Comparison of ENCODE assay signal across 20 mouse cellular contexts in genomic region chr16:5311456-5311855, GRCm38 (mm10). TPM values are rescaled to one million over a fixed set of nuclear protein-coding genes. Genes with fewer than 3 reads are reported as not detected.
DNase-seq lines count a peak whose midpoint lies in the region.
"Had no signal": no experiment of that assay in that cellular context is flagged by ENCODE, and none has a peak within 500 bp of the region (broad histone marks: within the 10 kb centered on the region; RNA-seq: fewer than 3 reads in every experiment).

No protein-coding gene starts in this region.

- H3K36me3 ChIP-seq in heart, embryonic 10.5 days: no peaks in the 10 kb centered on the region
- H3K36me3 ChIP-seq: embryonic facial prominence, embryonic 13.5 days; embryonic facial prominence, embryonic 15.5 days; forebrain, embryonic 10.5 days; forebrain, embryonic 12.5 days; G1E had no signal

- H3K4me3 ChIP-seq in heart, embryonic 10.5 days: no peak overlapping the region
- H3K4me3 ChIP-seq: embryonic facial prominence, embryonic 13.5 days; embryonic facial prominence, embryonic 15.5 days; erythroblast, embryonic 14.5 days; forebrain, embryonic 10.5 days; forebrain, embryonic 12.5 days had no signal

- H3K27me3 ChIP-seq in heart, embryonic 10.5 days (ENCODE audit: insufficient read depth, poor library complexity, severe bottlenecking): peaks cover 36% of the 10 kb centered on the region

- no peaks in the 10 kb centered on the region for H3K9me3 ChIP-seq in heart, embryonic 10.5 days
- H3K9me3 ChIP-seq: embryonic facial prominence, embryonic 13.5 days; embryonic facial prominence, embryonic 15.5 days; forebrain, embryonic 10.5 days; forebrain, embryonic 12.5 days; G1E had no signal

- DNase-seq in heart, embryonic 10.5 days (ENCODE audit: low spot score): peak; percentile 58
- no peak for DNase-seq in heart, adult 9 months (ENCODE audit: low spot score in 2 of 2)
- peak; percentile 25 for DNase-seq in testis, postnatal 10 days (ENCODE audit: low spot score)
- DNase-seq in testis, postnatal 14 days (ENCODE audit: low spot score): no peak
- peak; percentile 4 for DNase-seq in R1 (ENCODE audit: low read depth, low spot score)
- no peak for DNase-seq in adrenal gland, postnatal 36 days
- DNase-seq: adrenal gland, adult 2 months; adrenal gland, postnatal 10 days; adrenal gland, postnatal 25 days; cerebellum, adult 11-12 months; cerebellum, adult 2 months; cerebellum, adult 9-10 months; cerebellum, postnatal 10 days; cerebellum, postnatal 25 days had no signal

- H3K27ac ChIP-seq in heart, embryonic 10.5 days: no peak overlapping the region
- H3K27ac ChIP-seq: embryonic facial prominence, embryonic 13.5 days; embryonic facial prominence, embryonic 15.5 days; forebrain, embryonic 10.5 days; forebrain, embryonic 12.5 days had no signal

- 83% methylated on average over 9 of the region's 9 CpGs for WGBS in heart, embryonic 10.5 days

- H3K4me1 ChIP-seq in heart, embryonic 10.5 days: peaks cover 5% of the 10 kb centered on the region; the same call in 1 of the 2 replicates

RNA-seq across cellular contexts. Expression of gene Eef2kmt, which starts 55.7 kb away (rescaled TPM):
- polyA plus RNA-seq in heart, embryonic 10.5 days (2016; fragmentation: Nextera tagmentation; extraction: Ambion mirVana): 23.3 and 24.8 TPM in 2 replicates
- total RNA-seq in adrenal gland, postnatal 36 days (2021): 10 to 100 TPM; 23.3 to 33.5 TPM

Comparison
In these comparisons a context has a peak if more than half of its experiments do, and no peak if none do; other contexts are left out.
1. DNase-seq: peak in heart, embryonic 10.5 days (single experiment), testis, postnatal 10 days (single experiment) and R1 (single experiment); none in heart, adult 9 months (0 of 2), testis, postnatal 14 days (single experiment) and adrenal gland, postnatal 36 days (0 of 2).